Mouse (Mus musculus) forebrain, embryonic 13.5 days (tissue): ENCODE data around the gene Tmem178b. TPM values are rescaled to one million over a fixed set of nuclear protein-coding genes. Genes with fewer than 3 reads are reported as not detected.

Experiments used
- ATAC-seq: fragments of 200-750 bp; cut with Nextera tagmentation; 2 replicates; pipeline ENCODE4 v1.8.0; 2017
- H3K27ac ChIP-seq: fragments of 300-500 bp; sonication (generic); 2 replicates; pipeline ENCODE4 v1.5.1; 2015; ENCODE audit warnings: inconsistent platforms, mild to moderate bottlenecking, moderate library complexity
- H3K27me3 ChIP-seq: fragments of 300-500 bp; sonication (generic); 2 replicates; pipeline ENCODE4 v1.6.1; 2015; ENCODE audit warnings: mild to moderate bottlenecking, inconsistent platforms
- H3K36me3 ChIP-seq: fragments of 300-500 bp; sonication (generic); 2 replicates; pipeline ENCODE4 v1.6.1; 2015; ENCODE audit warnings: mild to moderate bottlenecking, inconsistent platforms; ENCODE audit not compliant: poor library complexity, severe bottlenecking
- H3K4me1 ChIP-seq: fragments of 300-500 bp; sonication (generic); 2 replicates; pipeline ENCODE4 v1.6.1; 2015; ENCODE audit warnings: inconsistent platforms
- H3K4me2 ChIP-seq: fragments of 300-500 bp; sonication (generic); 2 replicates; pipeline ENCODE4 v1.6.1; 2015; ENCODE audit warnings: inconsistent platforms, mild to moderate bottlenecking, moderate library complexity
- H3K4me3 ChIP-seq: fragments of 300-500 bp; sonication (generic); 2 replicates; pipeline ENCODE4 v1.5.1; 2015; ENCODE audit warnings: mild to moderate bottlenecking, inconsistent platforms
- H3K9ac ChIP-seq: fragments of 300-500 bp; sonication (generic); 2 replicates; pipeline ENCODE4 v1.6.1; 2015; ENCODE audit warnings: mild to moderate bottlenecking, inconsistent platforms
- H3K9me3 ChIP-seq: fragments of 300-500 bp; sonication (generic); replicated peaks from 2 replicates; pipeline ENCODE4 v1.6.1; 2016; ENCODE audit warnings: inconsistent platforms
- WGBS: fragments of 180-500 bp; shearing (Covaris S2); methylation state at CpG from one replicate; pipeline ENCODE4 v1.1.7; 2015; 5-methylcytosine and 5-hydroxymethylcytosine counted together
- polyA plus RNA-seq: library from polyadenylated mRNA; unstranded; fragments of >200 nt; fragmentation: Nextera tagmentation; extraction: Ambion mirVana; gene quantifications from 2 replicates; pipeline ENCODE4 v1.2.1, GENCODE M21; 2015

Tmem178b gene
- polyA plus RNA-seq, 1 experiment from 2014 or later = 16.4 TPM

DNA sequence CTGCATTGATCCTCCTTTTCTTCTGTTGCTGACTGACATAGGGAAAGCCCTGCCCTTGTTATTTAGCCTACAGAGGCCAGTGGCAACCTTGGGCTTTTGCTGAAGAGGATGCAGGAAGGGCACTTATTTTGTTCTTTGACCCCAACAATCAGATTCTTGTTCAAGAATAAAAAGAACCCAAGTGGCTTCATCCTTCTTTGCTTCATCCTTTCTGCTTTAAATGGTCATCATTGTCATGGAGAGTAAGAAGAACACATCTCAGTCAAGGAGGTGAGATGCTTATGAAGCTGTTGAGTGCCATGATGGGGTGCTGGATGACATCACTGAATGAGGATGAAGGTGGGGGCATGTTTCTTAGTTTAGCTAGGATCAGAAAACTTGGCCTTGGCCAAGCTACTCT is 159.8 kb downstream of the Tmem178b start:
- no peak for ATAC-seq
- Histone ChIP-seq H3K36me3 (no peaks in the 10 kb centered on the region), H3K27ac (no peak overlapping the region), H3K27me3 (no peaks in the 10 kb centered on the region), H3K9me3 (no peaks in the 10 kb centered on the region), H3K9ac (no peak overlapping the region), H3K4me3 (no peak overlapping the region), H3K4me2 (no peak overlapping the region), H3K4me1 (no peaks in the 10 kb centered on the region)

- 94% methylated on average over 3 of the region's 3 CpGs for WGBS
- H3K36me3 ChIP-seq = no peaks in the 10 kb centered on the region
- H3K27me3 ChIP-seq = no peaks in the 10 kb centered on the region
- no peak for ATAC-seq
- H3K9ac ChIP-seq = no peak overlapping the region
- no peaks in the 10 kb centered on the region for H3K9me3 ChIP-seq
- no peak overlapping the region for H3K4me3 ChIP-seq
- no peaks in the 10 kb centered on the region for H3K4me1 ChIP-seq
- H3K27ac ChIP-seq = no peak overlapping the region
- no peak overlapping the region for H3K4me2 ChIP-seq
Observed at GRCm38 (mm10) chr6:40033935-40034334, 160.9 kb downstream of the Tmem178b start.

- 40% methylated on average over 11 of the region's 11 CpGs for WGBS
- H3K4me2 ChIP-seq = peak overlapping the region; percentile 41
- H3K27me3 ChIP-seq = no peaks in the 10 kb centered on the region
- peak; percentile 79 for ATAC-seq
- no peaks in the 10 kb centered on the region for H3K9me3 ChIP-seq
- peak overlapping the region; percentile 30; the same call in 1 of the 2 replicates for H3K9ac ChIP-seq
- H3K4me3 ChIP-seq = no peak overlapping the region
- peak overlapping the region; percentile 84 for H3K27ac ChIP-seq
- peaks cover 18% of the 10 kb centered on the region for H3K4me1 ChIP-seq
- H3K36me3 ChIP-seq = no peaks in the 10 kb centered on the region
Observed at GRCm38 (mm10) chr6:40048969-40049908, 176.2 kb downstream of the Tmem178b start.

DNA sequence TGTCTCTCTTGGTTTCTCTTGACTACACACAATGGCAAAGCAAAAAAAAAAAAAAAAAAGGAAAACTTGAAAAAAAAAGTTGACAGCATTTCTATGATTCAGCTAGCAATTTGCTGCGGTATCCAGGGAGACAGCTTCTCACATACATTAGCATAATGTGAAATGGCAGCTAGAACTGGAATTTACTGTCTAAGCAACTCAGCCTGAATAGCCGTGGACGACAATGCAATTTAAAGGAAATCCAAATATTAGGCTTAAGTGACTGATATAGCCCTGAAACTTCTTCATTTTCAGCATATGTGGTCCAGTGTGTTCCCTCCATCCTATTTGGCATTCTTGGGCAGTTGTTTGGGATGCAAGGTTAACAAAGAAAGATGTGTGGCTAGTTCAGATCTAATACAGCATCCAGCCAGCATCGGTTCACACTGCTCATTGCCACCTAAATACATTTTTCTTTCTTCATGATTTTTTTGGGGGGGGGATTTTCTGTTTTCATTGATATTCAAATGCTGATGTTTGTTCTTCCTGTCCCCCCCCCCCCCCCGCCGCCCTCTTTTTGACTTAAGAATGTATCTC is 176.9 kb downstream of the Tmem178b start:
- H3K9me3 ChIP-seq = no peaks in the 10 kb centered on the region
- no peak overlapping the region for H3K9ac ChIP-seq
- H3K27me3 ChIP-seq = no peaks in the 10 kb centered on the region
- no peak overlapping the region for H3K4me3 ChIP-seq
- ATAC-seq = peak; percentile 84
- WGBS = 62% methylated on average over 6 of the region's 6 CpGs
- no peaks in the 10 kb centered on the region for H3K36me3 ChIP-seq
- peak overlapping the region; percentile 22; the same call in 1 of the 2 replicates for H3K4me2 ChIP-seq
- peaks cover 18% of the 10 kb centered on the region for H3K4me1 ChIP-seq
- H3K27ac ChIP-seq = peak overlapping the region; percentile 80

GRCm38 (mm10) chr6:40051698-40052097 is 178.6 kb downstream of the Tmem178b start:
- peaks cover 18% of the 10 kb centered on the region for H3K4me1 ChIP-seq
- no peaks in the 10 kb centered on the region for H3K27me3 ChIP-seq
- 97% methylated on average over 2 of the region's 2 CpGs for WGBS
- ATAC-seq = no peak
- no peak overlapping the region for H3K4me3 ChIP-seq
- no peaks in the 10 kb centered on the region for H3K36me3 ChIP-seq
- no peak overlapping the region for H3K27ac ChIP-seq
- H3K4me2 ChIP-seq = no peak overlapping the region
- no peak overlapping the region for H3K9ac ChIP-seq
- H3K9me3 ChIP-seq = no peaks in the 10 kb centered on the region

DNA sequence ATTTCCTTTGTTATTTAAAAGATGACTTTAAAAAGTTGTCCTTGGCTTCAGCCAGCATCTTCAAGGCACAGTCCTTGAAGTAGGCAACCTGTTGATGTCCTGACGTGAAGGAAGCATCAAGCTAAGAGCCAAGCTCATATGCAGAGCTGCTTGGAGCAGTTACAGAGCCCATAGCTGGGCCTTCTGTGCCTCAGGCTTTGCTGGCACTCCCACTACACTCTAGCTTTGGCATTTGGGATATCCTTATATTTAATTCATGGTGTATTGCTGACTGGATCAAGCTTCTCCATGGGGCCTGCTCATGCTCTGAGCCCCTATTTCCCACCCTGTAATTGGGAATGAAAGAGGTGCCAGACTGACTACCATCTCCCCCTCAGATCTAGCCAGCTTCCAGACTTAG is 179.5 kb downstream of the Tmem178b start:
- H3K9me3 ChIP-seq = no peaks in the 10 kb centered on the region
- H3K4me2 ChIP-seq = no peak overlapping the region
- H3K27me3 ChIP-seq = no peaks in the 10 kb centered on the region
- H3K9ac ChIP-seq = no peak overlapping the region
- WGBS = 79% methylated on average over 1 of the region's 1 CpGs
- H3K4me3 ChIP-seq = no peak overlapping the region
- ATAC-seq = no peak
- H3K27ac ChIP-seq = no peak overlapping the region
- H3K36me3 ChIP-seq = no peaks in the 10 kb centered on the region
- H3K4me1 ChIP-seq = peaks cover 18% of the 10 kb centered on the region

GRCm38 (mm10) chr6:40059466-40059865 is 186.4 kb downstream of the Tmem178b start:
- no peaks in the 10 kb centered on the region for H3K4me1 ChIP-seq
- no peaks in the 10 kb centered on the region for H3K36me3 ChIP-seq
- no peak overlapping the region for H3K27ac ChIP-seq
- H3K4me2 ChIP-seq = no peak overlapping the region
- no peaks in the 10 kb centered on the region for H3K27me3 ChIP-seq
- H3K9ac ChIP-seq = no peak overlapping the region
- no peaks in the 10 kb centered on the region for H3K9me3 ChIP-seq
- ATAC-seq = no peak
- WGBS = 86% methylated on average over 3 of the region's 3 CpGs
- H3K4me3 ChIP-seq = no peak overlapping the region

GRCm38 (mm10) chr6:40061327-40062189 is 188.5 kb downstream of the Tmem178b start:
- H3K9ac ChIP-seq = no peak overlapping the region
- H3K27ac ChIP-seq = no peak overlapping the region
- ATAC-seq = no peak

GRCm38 (mm10) chr6:40062190-40062501 is 189.1 kb downstream of the Tmem178b start:
- H3K4me2 ChIP-seq = no peak overlapping the region
- H3K4me1 ChIP-seq = no peaks in the 10 kb centered on the region
- 87% methylated on average over 7 of the region's 7 CpGs for WGBS
- H3K27ac ChIP-seq = no peak overlapping the region
- no peak overlapping the region for H3K4me3 ChIP-seq
- no peak for ATAC-seq
- no peaks in the 10 kb centered on the region for H3K36me3 ChIP-seq
- H3K9ac ChIP-seq = no peak overlapping the region
- no peaks in the 10 kb centered on the region for H3K9me3 ChIP-seq
- no peaks in the 10 kb centered on the region for H3K27me3 ChIP-seq

More at GRCm38 (mm10) chr6:40061327-40062189, 188.5 kb downstream of the Tmem178b start:
- H3K4me3 ChIP-seq = no peak overlapping the region
- 70% methylated on average over 5 of the region's 5 CpGs for WGBS
- H3K36me3 ChIP-seq = no peaks in the 10 kb centered on the region
- no peaks in the 10 kb centered on the region for H3K9me3 ChIP-seq
- H3K4me1 ChIP-seq = no peaks in the 10 kb centered on the region
- H3K4me2 ChIP-seq = no peak overlapping the region
- no peaks in the 10 kb centered on the region for H3K27me3 ChIP-seq

DNA sequence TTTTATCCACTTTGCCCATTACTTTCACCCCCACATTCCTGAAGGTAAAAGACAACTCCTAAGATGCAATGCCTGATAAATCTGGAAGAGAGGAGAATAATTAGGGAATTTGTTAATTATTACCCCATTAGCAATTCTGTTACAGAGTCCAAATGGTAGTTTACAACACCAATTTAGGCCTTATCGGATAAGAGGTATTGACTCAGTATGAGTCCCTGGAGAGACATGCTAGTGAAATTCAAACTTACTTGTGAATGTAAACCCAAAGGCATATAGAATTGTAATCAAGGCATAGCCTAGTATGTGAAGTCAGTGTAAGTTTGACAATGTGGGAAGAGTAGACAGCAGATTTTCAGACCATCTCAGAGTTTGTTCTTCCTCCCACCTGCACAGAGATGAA is 190.4 kb downstream of the Tmem178b start:
- Histone ChIP-seq H3K36me3 (no peaks in the 10 kb centered on the region), H3K4me1 (peaks cover 7% of the 10 kb centered on the region; the same call in 1 of the 2 replicates), H3K4me3 (no peak overlapping the region), H3K27ac (no peak overlapping the region), H3K9me3 (no peaks in the 10 kb centered on the region), H3K4me2 (no peak overlapping the region), H3K27me3 (no peaks in the 10 kb centered on the region), H3K9ac (no peak overlapping the region)
- no peak for ATAC-seq
- WGBS = 86% methylated on average over 1 of the region's 1 CpGs

DNA sequence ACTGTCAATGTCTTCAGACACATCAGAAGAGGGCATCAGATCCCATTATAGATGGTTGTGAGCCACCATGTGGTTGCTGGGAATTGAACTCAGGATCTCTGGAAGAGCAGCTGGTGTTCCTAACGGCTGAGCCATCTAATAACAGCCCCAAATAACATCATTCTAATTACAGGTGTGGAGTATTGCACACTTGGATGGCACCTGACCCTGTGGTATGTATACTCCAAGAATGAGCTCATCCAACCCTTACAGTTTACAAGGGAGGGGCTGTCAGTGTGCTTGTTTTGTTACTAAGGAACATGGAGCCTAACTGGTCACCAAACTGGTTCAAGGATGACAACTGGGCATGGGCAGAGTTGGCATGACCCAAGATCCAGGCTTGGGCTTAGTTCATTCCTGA is 190.8 kb downstream of the Tmem178b start:
- WGBS = 83% methylated on average over 1 of the region's 1 CpGs
- Histone ChIP-seq H3K36me3 (no peaks in the 10 kb centered on the region), H3K27ac (0 out of 2 replicates have a peak overlapping the region, but pooled peaks have one; percentile 2), H3K9ac (no peak overlapping the region), H3K4me3 (no peak overlapping the region), H3K9me3 (no peaks in the 10 kb centered on the region), H3K4me1 (peaks cover 9% of the 10 kb centered on the region; the same call in 1 of the 2 replicates), H3K4me2 (no peak overlapping the region), H3K27me3 (no peaks in the 10 kb centered on the region)
- no peak for ATAC-seq

- WGBS = 71% methylated on average over 2 of the region's 2 CpGs
- peak; percentile 50; the same call in 1 of the 2 replicates for ATAC-seq
- no peaks in the 10 kb centered on the region for H3K9me3 ChIP-seq
Observed at GRCm38 (mm10) chr6:40064342-40064741, 191.3 kb downstream of the Tmem178b start.

More at GRCm38 (mm10) chr6:40064342-40064741, 191.3 kb downstream of the Tmem178b start:
- 0 out of 2 replicates have a peak overlapping the region, but pooled peaks have one; percentile 2 for H3K27ac ChIP-seq
- H3K36me3 ChIP-seq = no peaks in the 10 kb centered on the region
- no peak overlapping the region for H3K9ac ChIP-seq
- no peak overlapping the region for H3K4me2 ChIP-seq
- peaks cover 9% of the 10 kb centered on the region; the same call in 1 of the 2 replicates for H3K4me1 ChIP-seq
- H3K27me3 ChIP-seq = no peaks in the 10 kb centered on the region
- H3K4me3 ChIP-seq = no peak overlapping the region
